Mouse (Mus musculus): ENCODE measurements at regions not wholly inside any gene's neighbourhood (a gene's known extent, or its start where the extent isn't known, plus 50 kb on each side); places are given as distances from the start of the nearest gene placed in this dataset.

GRCm38 (mm10) chr3:21512081-21512480, 564.4 kb upstream of the Tbl1xr1 start:
- TF ChIP-seq POLR2A (IDR thresholded peaks at IDR 0.05; ENCODE audit: insufficient read depth, low read depth, low read length) (no peak), CTCF (IDR thresholded peaks at IDR 0.05; ENCODE audit: insufficient read depth, low read depth, low read length) (no peak)
- Histone ChIP-seq H3K4me3 (ENCODE audit: insufficient read depth, low read depth, low read length) (no peak overlapping the region), H3K4me1 (ENCODE audit: control insufficient read depth, insufficient read depth, low read length) (no peaks in the 10 kb centered on the region), H3K27ac (ENCODE audit: insufficient read depth, low read depth, low read length) (no peak overlapping the region)
- 85% methylated on average over 4 of the region's 4 CpGs for WGBS

GRCm38 (mm10) chr3:21524426-21524937, 552.0 kb upstream of the Tbl1xr1 start:
- Histone ChIP-seq H3K27ac (ENCODE audit: insufficient read depth, low read depth, low read length) (no peak overlapping the region), H3K4me3 (ENCODE audit: insufficient read depth, low read depth, low read length) (no peak overlapping the region), H3K4me1 (ENCODE audit: control insufficient read depth, insufficient read depth, low read length) (no peaks in the 10 kb centered on the region)
- WGBS, result 12% methylated on average over 1 of the region's 1 CpGs
- TF ChIP-seq CTCF (IDR thresholded peaks at IDR 0.05; ENCODE audit: insufficient read depth, low read depth, low read length) (no peak), POLR2A (IDR thresholded peaks at IDR 0.05; ENCODE audit: insufficient read depth, low read depth, low read length) (no peak)

GRCm38 (mm10) chr3:21530862-21531261, 545.6 kb upstream of the Tbl1xr1 start:
- Histone ChIP-seq H3K27ac (ENCODE audit: insufficient read depth, low read depth, low read length) (no peak overlapping the region), H3K4me1 (ENCODE audit: control insufficient read depth, insufficient read depth, low read length) (no peaks in the 10 kb centered on the region), H3K4me3 (ENCODE audit: insufficient read depth, low read depth, low read length) (no peak overlapping the region)
- 55% methylated on average over 5 of the region's 5 CpGs for WGBS
- TF ChIP-seq POLR2A (IDR thresholded peaks at IDR 0.05; ENCODE audit: insufficient read depth, low read depth, low read length), result no peak
- no peak for TF ChIP-seq CTCF (IDR thresholded peaks at IDR 0.05; ENCODE audit: insufficient read depth, low read depth, low read length)

- no peak for TF ChIP-seq CTCF (IDR thresholded peaks at IDR 0.05; ENCODE audit: insufficient read depth, low read depth, low read length)
- TF ChIP-seq POLR2A (IDR thresholded peaks at IDR 0.05; ENCODE audit: insufficient read depth, low read depth, low read length), result no peak
- Histone ChIP-seq H3K27ac (ENCODE audit: insufficient read depth, low read depth, low read length) (no peak overlapping the region), H3K4me3 (ENCODE audit: insufficient read depth, low read depth, low read length) (no peak overlapping the region), H3K4me1 (ENCODE audit: control insufficient read depth, insufficient read depth, low read length) (no peaks in the 10 kb centered on the region)
- WGBS, result 82% methylated on average over 2 of the region's 2 CpGs
Observed at GRCm38 (mm10) chr3:21539138-21539537, 537.3 kb upstream of the Tbl1xr1 start.

- TF ChIP-seq CTCF (IDR thresholded peaks at IDR 0.05; ENCODE audit: insufficient read depth, low read depth, low read length), result no peak
- no peak for TF ChIP-seq POLR2A (IDR thresholded peaks at IDR 0.05; ENCODE audit: insufficient read depth, low read depth, low read length)
- Histone ChIP-seq H3K27ac (ENCODE audit: insufficient read depth, low read depth, low read length) (no peak overlapping the region), H3K4me3 (ENCODE audit: insufficient read depth, low read depth, low read length) (no peak overlapping the region), H3K4me1 (ENCODE audit: control insufficient read depth, insufficient read depth, low read length) (peaks cover 4% of the 10 kb centered on the region)
- WGBS, result 20% methylated on average over 2 of the region's 2 CpGs
Observed at GRCm38 (mm10) chr3:21544456-21544855, 532.0 kb upstream of the Tbl1xr1 start.

- H3K27ac ChIP-seq (ENCODE audit: insufficient read depth, low read depth, low read length), result no peak overlapping the region
- TF ChIP-seq POLR2A (IDR thresholded peaks at IDR 0.05; ENCODE audit: insufficient read depth, low read depth, low read length) (no peak), CTCF (IDR thresholded peaks at IDR 0.05; ENCODE audit: insufficient read depth, low read depth, low read length) (no peak)
- 68% methylated on average over 5 of the region's 5 CpGs for WGBS
- peaks cover 4% of the 10 kb centered on the region for H3K4me1 ChIP-seq (ENCODE audit: control insufficient read depth, insufficient read depth, low read length)
- no peak overlapping the region for H3K4me3 ChIP-seq (ENCODE audit: insufficient read depth, low read depth, low read length)
Observed at GRCm38 (mm10) chr3:21545156-21545893, 531.1 kb upstream of the Tbl1xr1 start.

GRCm38 (mm10) chr3:21546411-21546810, 530.0 kb upstream of the Tbl1xr1 start:
- whole genome bisulfite sequencing, result 15% methylated on average over 2 of the region's 2 CpGs
- Histone ChIP-seq H3K4me1 (ENCODE audit: control insufficient read depth, insufficient read depth, low read length) (peaks cover 4% of the 10 kb centered on the region), H3K27ac (ENCODE audit: insufficient read depth, low read depth, low read length) (no peak overlapping the region), H3K4me3 (ENCODE audit: insufficient read depth, low read depth, low read length) (no peak overlapping the region)
- TF ChIP-seq POLR2A (IDR thresholded peaks at IDR 0.05; ENCODE audit: insufficient read depth, low read depth, low read length) (no peak), CTCF (IDR thresholded peaks at IDR 0.05; ENCODE audit: insufficient read depth, low read depth, low read length) (no peak)

- Histone ChIP-seq H3K27ac (ENCODE audit: insufficient read depth, low read depth, low read length) (no peak overlapping the region), H3K4me1 (ENCODE audit: control insufficient read depth, insufficient read depth, low read length) (peaks cover 4% of the 10 kb centered on the region), H3K4me3 (ENCODE audit: insufficient read depth, low read depth, low read length) (no peak overlapping the region)
- no peak for TF ChIP-seq CTCF (IDR thresholded peaks at IDR 0.05; ENCODE audit: insufficient read depth, low read depth, low read length)
- TF ChIP-seq POLR2A (IDR thresholded peaks at IDR 0.05; ENCODE audit: insufficient read depth, low read depth, low read length), result no peak
- WGBS, result 72% methylated on average over 4 of the region's 4 CpGs
Observed at GRCm38 (mm10) chr3:21549671-21550070, 526.8 kb upstream of the Tbl1xr1 start.

- no peak overlapping the region for H3K27ac ChIP-seq (ENCODE audit: insufficient read depth, low read depth, low read length)
- TF ChIP-seq CTCF (IDR thresholded peaks at IDR 0.05; ENCODE audit: insufficient read depth, low read depth, low read length), result no peak
- no peak for TF ChIP-seq POLR2A (IDR thresholded peaks at IDR 0.05; ENCODE audit: insufficient read depth, low read depth, low read length)
- H3K4me1 ChIP-seq (ENCODE audit: control insufficient read depth, insufficient read depth, low read length), result no peaks in the 10 kb centered on the region
- H3K4me3 ChIP-seq (ENCODE audit: insufficient read depth, low read depth, low read length), result no peak overlapping the region
- 33% methylated on average over 3 of the region's 3 CpGs for WGBS
Observed at GRCm38 (mm10) chr3:21553159-21553758, 523.2 kb upstream of the Tbl1xr1 start.
